Mouse (Mus musculus): ENCODE measurements around the gene Npepps. TPM values are rescaled to one million over a fixed set of nuclear protein-coding genes. Genes with fewer than 3 reads are reported as not detected.
A peak's percentile ranks its signal among the peaks of the same experiment; 100 is the strongest.
"Not testable (repeated sequence)": the region's sequence is repeated elsewhere in the genome, so short reads cannot be mapped to it uniquely, and the experiment has no call there.

The Npepps gene
- polyA plus RNA-seq, 1 experiment: not detected

DNA sequence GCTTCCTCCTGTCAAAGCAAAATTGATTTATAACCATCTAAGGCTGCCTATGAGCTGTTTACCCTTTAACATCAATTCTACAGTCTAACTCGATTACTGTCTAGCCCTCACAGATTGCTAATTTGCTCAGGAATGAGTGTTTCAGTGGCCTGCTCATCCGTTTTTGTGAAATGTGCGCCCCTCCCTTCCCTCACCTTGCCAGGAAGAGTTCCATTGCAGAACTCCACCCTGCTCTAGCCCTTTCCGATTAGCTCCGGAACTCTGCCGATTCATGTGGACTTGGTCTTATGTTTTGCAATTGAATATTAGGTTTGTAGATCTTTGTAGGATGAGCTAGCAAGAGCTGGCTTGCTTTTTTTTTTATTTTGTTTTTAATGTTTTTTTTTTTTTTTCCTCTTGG lies 1.7 kb upstream of the Npepps start:
- 92% methylated on average over 6 of the region's 6 CpGs for WGBS
- Histone ChIP-seq H3K4me1 (ENCODE audit: control insufficient read depth, insufficient read depth, low read length) (no peaks in the 10 kb centered on the region), H3K4me3 (ENCODE audit: insufficient read depth, low read depth, low read length) (no peak overlapping the region), H3K27ac (ENCODE audit: insufficient read depth, low read depth, low read length) (no peak overlapping the region)
- no peak for TF ChIP-seq CTCF (IDR thresholded peaks at IDR 0.05; ENCODE audit: insufficient read depth, low read depth, low read length)
- no peak for TF ChIP-seq POLR2A (IDR thresholded peaks at IDR 0.05; ENCODE audit: insufficient read depth, low read depth, low read length)

DNA sequence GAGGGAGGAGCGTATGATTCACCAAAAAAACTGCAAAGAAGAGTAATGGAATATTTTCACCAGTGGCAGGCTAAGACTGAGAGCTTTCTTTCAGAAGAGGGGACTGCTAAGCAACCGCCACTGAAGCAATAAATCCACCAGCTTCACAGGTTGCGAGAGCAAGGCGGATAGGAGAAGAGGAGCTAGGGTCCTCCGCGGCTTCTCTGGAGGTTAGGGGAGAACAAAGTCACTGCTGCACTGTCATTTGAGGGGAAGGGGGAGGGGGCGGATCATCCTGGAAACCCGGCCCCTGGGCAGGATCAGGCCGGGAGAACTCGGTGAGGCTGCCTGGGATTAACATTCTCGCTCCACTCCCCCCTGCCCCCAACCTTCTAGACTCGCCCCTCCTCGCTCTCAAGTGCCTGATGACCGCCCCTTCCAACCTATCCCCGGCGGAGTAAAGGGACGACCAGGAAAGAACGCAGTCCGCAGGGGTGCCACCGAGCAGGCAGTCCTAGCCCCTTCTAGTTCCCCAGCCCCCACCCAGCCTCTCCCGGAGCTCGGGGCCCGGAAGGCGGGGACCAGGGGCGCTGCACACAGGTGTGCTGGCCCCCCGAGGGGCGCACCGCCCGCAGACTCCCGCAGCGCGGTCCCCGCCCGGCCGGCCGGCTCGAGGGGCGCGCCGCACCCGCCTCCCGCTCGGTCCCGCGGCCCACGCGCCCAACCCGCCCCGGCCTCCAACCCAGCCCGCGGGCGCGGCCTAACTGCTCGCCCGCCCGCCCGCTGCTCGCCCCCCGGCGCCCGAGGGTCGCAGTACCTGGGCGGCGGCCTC lies 828 bp downstream of the Npepps start:
- peak overlapping the region; percentile 95 for H3K4me3 ChIP-seq (ENCODE audit: insufficient read depth, low read depth, low read length)
- no peaks in the 10 kb centered on the region for H3K4me1 ChIP-seq (ENCODE audit: control insufficient read depth, insufficient read depth, low read length)
- TF ChIP-seq POLR2A (IDR thresholded peaks at IDR 0.05; ENCODE audit: insufficient read depth, low read depth, low read length) (peak; percentile 15), CTCF (IDR thresholded peaks at IDR 0.05; ENCODE audit: insufficient read depth, low read depth, low read length) (no peak)
- H3K27ac ChIP-seq (ENCODE audit: insufficient read depth, low read depth, low read length): peak overlapping the region; percentile 91
- WGBS: under 1% methylated on average over 64 of the region's 64 CpGs

- Histone ChIP-seq H3K27ac (ENCODE audit: insufficient read depth, low read depth, low read length) (peak overlapping the region; percentile 91), H3K4me3 (ENCODE audit: insufficient read depth, low read depth, low read length) (peak overlapping the region; percentile 95), H3K4me1 (ENCODE audit: control insufficient read depth, insufficient read depth, low read length) (no peaks in the 10 kb centered on the region)
- WGBS: 6% methylated on average over 11 of the region's 11 CpGs
- no peak for TF ChIP-seq CTCF (IDR thresholded peaks at IDR 0.05; ENCODE audit: insufficient read depth, low read depth, low read length)
- no peak for TF ChIP-seq POLR2A (IDR thresholded peaks at IDR 0.05; ENCODE audit: insufficient read depth, low read depth, low read length)
Observed at GRCm38 (mm10) chr11:97279040-97279404, 1.4 kb downstream of the Npepps start.

GRCm38 (mm10) chr11:97278456-97278855 lies 2.0 kb downstream of the Npepps start:
- Histone ChIP-seq H3K4me3 (ENCODE audit: insufficient read depth, low read depth, low read length) (no peak overlapping the region), H3K4me1 (ENCODE audit: control insufficient read depth, insufficient read depth, low read length) (no peaks in the 10 kb centered on the region), H3K27ac (ENCODE audit: insufficient read depth, low read depth, low read length) (no peak overlapping the region)
- WGBS: 57% methylated on average over 6 of the region's 6 CpGs
- TF ChIP-seq POLR2A (IDR thresholded peaks at IDR 0.05; ENCODE audit: insufficient read depth, low read depth, low read length) (no peak), CTCF (IDR thresholded peaks at IDR 0.05; ENCODE audit: insufficient read depth, low read depth, low read length) (no peak)

DNA sequence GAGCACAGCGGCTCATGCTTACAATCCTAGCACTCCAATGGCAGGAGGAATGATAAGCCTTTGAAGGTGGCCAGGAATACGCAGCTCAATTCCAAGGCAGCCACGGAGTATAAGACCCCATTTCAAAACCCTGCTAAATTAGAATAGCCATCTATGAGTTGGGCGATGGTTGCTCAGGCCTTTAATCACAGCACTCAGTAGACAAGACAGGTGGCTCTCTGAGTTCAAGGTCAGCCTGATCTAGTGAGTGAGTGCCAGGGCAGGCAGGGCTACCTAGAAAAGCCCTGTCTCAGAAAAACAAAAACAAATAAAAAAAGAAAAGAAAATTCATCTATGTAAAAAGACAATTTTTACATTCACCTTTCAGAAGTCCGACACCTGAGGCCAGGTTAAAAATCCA lies 3.3 kb downstream of the Npepps start:
- no peaks in the 10 kb centered on the region for H3K4me1 ChIP-seq (ENCODE audit: control insufficient read depth, insufficient read depth, low read length)
- TF ChIP-seq CTCF (IDR thresholded peaks at IDR 0.05; ENCODE audit: insufficient read depth, low read depth, low read length) (no peak), POLR2A (IDR thresholded peaks at IDR 0.05; ENCODE audit: insufficient read depth, low read depth, low read length) (no peak)
- no peak overlapping the region for H3K4me3 ChIP-seq (ENCODE audit: insufficient read depth, low read depth, low read length)
- 75% methylated on average over 5 of the region's 5 CpGs for WGBS
- no peak overlapping the region for H3K27ac ChIP-seq (ENCODE audit: insufficient read depth, low read depth, low read length)

DNA sequence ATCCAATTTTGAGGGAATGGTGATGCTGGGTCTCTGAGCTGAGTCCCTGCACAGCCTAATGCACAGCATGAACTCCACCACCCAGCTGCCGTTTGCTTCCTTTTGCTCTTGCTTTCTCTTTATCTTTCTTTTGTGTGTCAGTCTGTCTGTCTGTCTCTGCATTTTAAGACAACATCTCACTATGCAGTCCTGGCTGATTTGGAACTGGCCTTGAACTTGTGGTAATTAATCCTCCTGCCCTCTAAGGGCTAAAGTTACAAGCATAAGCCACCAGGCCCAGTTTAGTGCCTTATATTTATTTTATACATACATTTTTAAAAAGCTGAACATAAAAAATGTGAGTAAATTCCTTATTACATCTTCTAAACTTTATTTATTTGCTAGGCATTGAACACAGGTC lies 4.4 kb downstream of the Npepps start:
- 47% methylated on average over 1 of the region's 1 CpGs for WGBS

GRCm38 (mm10) chr11:97275349-97275748 lies 5.1 kb downstream of the Npepps start:
- Histone ChIP-seq H3K4me3 (ENCODE audit: insufficient read depth, low read depth, low read length) (no peak overlapping the region), H3K27ac (ENCODE audit: insufficient read depth, low read depth, low read length) (no peak overlapping the region), H3K4me1 (ENCODE audit: control insufficient read depth, insufficient read depth, low read length) (no peaks in the 10 kb centered on the region)
- 76% methylated on average over 2 of the region's 2 CpGs for WGBS
- TF ChIP-seq POLR2A (IDR thresholded peaks at IDR 0.05; ENCODE audit: insufficient read depth, low read depth, low read length) (no peak), CTCF (IDR thresholded peaks at IDR 0.05; ENCODE audit: insufficient read depth, low read depth, low read length) (no peak)

More for the DNA sequence above, 4.4 kb downstream of the Npepps start:
- TF ChIP-seq POLR2A (IDR thresholded peaks at IDR 0.05; ENCODE audit: insufficient read depth, low read depth, low read length) (no peak), CTCF (IDR thresholded peaks at IDR 0.05; ENCODE audit: insufficient read depth, low read depth, low read length) (no peak)
- Histone ChIP-seq H3K4me3 (ENCODE audit: insufficient read depth, low read depth, low read length) (no peak overlapping the region), H3K4me1 (ENCODE audit: control insufficient read depth, insufficient read depth, low read length) (no peaks in the 10 kb centered on the region), H3K27ac (ENCODE audit: insufficient read depth, low read depth, low read length) (no peak overlapping the region)

DNA sequence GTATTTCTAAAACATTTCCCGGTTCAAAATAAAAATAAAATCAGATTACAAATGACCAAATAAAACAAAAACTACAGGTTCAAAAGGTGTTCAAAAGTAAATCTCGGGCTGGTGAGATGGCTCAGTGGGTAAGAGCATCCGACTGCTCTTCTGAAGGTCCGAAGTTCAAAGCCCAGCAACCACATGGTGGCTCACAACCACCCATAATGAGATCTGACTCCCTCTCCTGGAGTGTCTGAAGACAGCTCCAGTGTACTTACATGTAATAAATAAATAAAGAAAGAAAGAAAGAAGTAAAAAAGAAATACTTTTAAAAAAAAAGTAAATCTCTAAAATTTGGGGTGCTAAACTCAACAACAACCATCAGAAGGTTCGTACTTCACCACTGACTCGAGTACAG lies 5.5 kb downstream of the Npepps start:
- not testable (repeated sequence) for H3K27ac ChIP-seq (ENCODE audit: insufficient read depth, low read depth, low read length); H3K4me3 ChIP-seq (ENCODE audit: insufficient read depth, low read depth, low read length); H3K4me1 ChIP-seq (ENCODE audit: control insufficient read depth, insufficient read depth, low read length)
- 90% methylated on average over 6 of the region's 6 CpGs for WGBS

DNA sequence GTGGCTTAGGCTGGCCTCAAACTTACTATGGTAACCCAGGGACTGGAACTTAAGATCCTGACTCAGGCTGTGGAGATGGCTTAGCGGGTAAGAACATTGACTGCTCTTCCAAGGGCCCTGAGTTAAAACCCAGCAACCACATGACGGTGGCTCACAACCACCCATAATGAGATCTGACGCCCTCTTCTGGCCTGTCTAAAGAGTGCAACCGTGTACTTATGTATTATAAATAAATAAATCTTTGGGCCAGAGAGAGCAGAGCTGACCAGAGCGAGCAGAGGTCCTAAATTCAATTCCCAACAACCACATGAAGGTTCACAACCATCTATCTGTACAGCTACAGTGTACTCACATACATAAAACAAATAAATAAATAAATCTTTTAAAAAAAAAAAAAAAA lies 6.8 kb downstream of the Npepps start:
- H3K4me3 ChIP-seq (ENCODE audit: insufficient read depth, low read depth, low read length): no peak overlapping the region
- WGBS: 86% methylated on average over 5 of the region's 5 CpGs
- H3K4me1 ChIP-seq (ENCODE audit: control insufficient read depth, insufficient read depth, low read length): no peaks in the 10 kb centered on the region
- TF ChIP-seq POLR2A (IDR thresholded peaks at IDR 0.05; ENCODE audit: insufficient read depth, low read depth, low read length) (no peak), CTCF (IDR thresholded peaks at IDR 0.05; ENCODE audit: insufficient read depth, low read depth, low read length) (no peak)
- no peak overlapping the region for H3K27ac ChIP-seq (ENCODE audit: insufficient read depth, low read depth, low read length)
